Mouse (Mus musculus): ENCODE data around the gene Fbxw7. TPM values are rescaled to one million over a fixed set of nuclear protein-coding genes. Genes with fewer than 3 reads are reported as not detected.
"Not testable (repeated sequence)": the region's sequence is repeated elsewhere in the genome, so short reads cannot be mapped to it uniquely, and the experiment has no call there.

The Fbxw7 gene
- polyA plus RNA-seq, 1 experiment = 6.8 TPM

GRCm38 (mm10) chr3:84860669-84861068 lies 45.6 kb downstream of the Fbxw7 start:
- H3K4me2 ChIP-seq (ENCODE audit: low read depth) = no peak overlapping the region
- H3K4me3 ChIP-seq = no peak overlapping the region
- H3K36me3 ChIP-seq (ENCODE audit: control insufficient read depth, insufficient read depth) = no peaks in the 10 kb centered on the region
- H3K79me2 ChIP-seq (ENCODE audit: control insufficient read depth, insufficient read depth) = peaks cover 20% of the 10 kb centered on the region
- TF ChIP-seq REST (IDR thresholded peaks at IDR 0.05; ENCODE audit: insufficient read depth, insufficient read length) (no peak), CEBPB (IDR thresholded peaks at IDR 0.05; ENCODE audit: insufficient read depth, poor library complexity, severe bottlenecking) (no peak), POLR2AphosphoS2 (IDR thresholded peaks at IDR 0.05; ENCODE audit: insufficient read length, low read depth) (no peak)
- no peak overlapping the region for H3ac ChIP-seq (ENCODE audit: control insufficient read depth, insufficient read length)
- no peaks in the 10 kb centered on the region for H3K27me3 ChIP-seq (ENCODE audit: control insufficient read depth, insufficient read depth, insufficient read length)

GRCm38 (mm10) chr3:84861817-84862216 lies 46.7 kb downstream of the Fbxw7 start:
- H3K27me3 ChIP-seq (ENCODE audit: control insufficient read depth, insufficient read depth, insufficient read length); H3K4me2 ChIP-seq (ENCODE audit: low read depth); H3K4me3 ChIP-seq; H3K36me3 ChIP-seq (ENCODE audit: control insufficient read depth, insufficient read depth); H3ac ChIP-seq (ENCODE audit: control insufficient read depth, insufficient read length): not testable (repeated sequence)
- peaks cover 14% of the 10 kb centered on the region for H3K79me2 ChIP-seq (ENCODE audit: control insufficient read depth, insufficient read depth)

- H3K27me3 ChIP-seq (ENCODE audit: control insufficient read depth, insufficient read depth, insufficient read length) = no peaks in the 10 kb centered on the region
- TF ChIP-seq E2F4 (IDR thresholded peaks at IDR 0.05; ENCODE audit: insufficient read depth) (no peak), REST (IDR thresholded peaks at IDR 0.05; ENCODE audit: insufficient read depth, insufficient read length) (no peak)
- H3ac ChIP-seq (ENCODE audit: control insufficient read depth, insufficient read length) = no peak overlapping the region
- H3K4me2 ChIP-seq (ENCODE audit: low read depth) = no peak overlapping the region
- H3K36me3 ChIP-seq (ENCODE audit: control insufficient read depth, insufficient read depth) = no peaks in the 10 kb centered on the region
- no peak overlapping the region for H3K4me3 ChIP-seq
- peaks cover 8% of the 10 kb centered on the region for H3K79me2 ChIP-seq (ENCODE audit: control insufficient read depth, insufficient read depth)
Observed at GRCm38 (mm10) chr3:84865684-84866083, 50.6 kb downstream of the Fbxw7 start.

GRCm38 (mm10) chr3:84866866-84867265 lies 51.8 kb downstream of the Fbxw7 start:
- Histone ChIP-seq H3ac (ENCODE audit: control insufficient read depth, insufficient read length) (no peak overlapping the region), H3K4me2 (ENCODE audit: low read depth) (no peak overlapping the region), H3K79me2 (ENCODE audit: control insufficient read depth, insufficient read depth) (no peaks in the 10 kb centered on the region), H3K36me3 (ENCODE audit: control insufficient read depth, insufficient read depth) (no peaks in the 10 kb centered on the region), H3K27me3 (ENCODE audit: control insufficient read depth, insufficient read depth, insufficient read length) (no peaks in the 10 kb centered on the region), H3K4me3 (no peak overlapping the region)
- TF ChIP-seq REST (IDR thresholded peaks at IDR 0.05; ENCODE audit: insufficient read depth, insufficient read length) = no peak
- no peak for TF ChIP-seq POLR2AphosphoS2 (IDR thresholded peaks at IDR 0.05; ENCODE audit: insufficient read length, low read depth)
- TF ChIP-seq MYOG (IDR thresholded peaks at IDR 0.05; ENCODE audit: control insufficient read depth in 1 of 3, insufficient read depth in 1 of 3, insufficient read length in 2 of 3, low read depth in 2 of 3) = no peak
- no peak for TF ChIP-seq E2F4 (IDR thresholded peaks at IDR 0.05; ENCODE audit: insufficient read depth)
- no peak for TF ChIP-seq POLR2A (IDR thresholded peaks at IDR 0.05; ENCODE audit: insufficient read length, low read depth)
- no peak for TF ChIP-seq SRF (IDR thresholded peaks at IDR 0.05; ENCODE audit: control insufficient read depth, insufficient read length, low read depth)
- no peak for TF ChIP-seq TCF3 (IDR thresholded peaks at IDR 0.05; ENCODE audit: insufficient read length, low read depth)
- TF ChIP-seq MYOD1 (IDR thresholded peaks at IDR 0.05; ENCODE audit: control insufficient read depth in 1 of 3, insufficient read length in 2 of 3, low read depth in 2 of 3) = no peak
- TF ChIP-seq TCF12 (IDR thresholded peaks at IDR 0.05; ENCODE audit: insufficient read depth, poor library complexity, severe bottlenecking) = no peak
- no peak for TF ChIP-seq USF1 (IDR thresholded peaks at IDR 0.05; ENCODE audit: low read depth)
- TF ChIP-seq MAX (IDR thresholded peaks at IDR 0.05; ENCODE audit: low read depth) = no peak
- TF ChIP-seq CEBPB (IDR thresholded peaks at IDR 0.05; ENCODE audit: insufficient read depth, poor library complexity, severe bottlenecking) = no peak

- TF ChIP-seq TCF12 (IDR thresholded peaks at IDR 0.05; ENCODE audit: insufficient read depth, poor library complexity, severe bottlenecking) (no peak), TCF3 (IDR thresholded peaks at IDR 0.05; ENCODE audit: insufficient read length, low read depth) (no peak), SRF (IDR thresholded peaks at IDR 0.05; ENCODE audit: control insufficient read depth, insufficient read length, low read depth) (no peak), POLR2AphosphoS2 (IDR thresholded peaks at IDR 0.05; ENCODE audit: insufficient read length, low read depth) (no peak), MAX (IDR thresholded peaks at IDR 0.05; ENCODE audit: low read depth) (no peak), CEBPB (IDR thresholded peaks at IDR 0.05; ENCODE audit: insufficient read depth, poor library complexity, severe bottlenecking) (no peak), USF1 (IDR thresholded peaks at IDR 0.05; ENCODE audit: low read depth) (no peak), POLR2A (IDR thresholded peaks at IDR 0.05; ENCODE audit: insufficient read length, low read depth) (no peak), REST (IDR thresholded peaks at IDR 0.05; ENCODE audit: insufficient read depth, insufficient read length) (no peak), MYOD1 (IDR thresholded peaks at IDR 0.05; ENCODE audit: control insufficient read depth in 1 of 3, insufficient read length in 2 of 3, low read depth in 2 of 3) (no peak), E2F4 (IDR thresholded peaks at IDR 0.05; ENCODE audit: insufficient read depth) (no peak), MYOG (IDR thresholded peaks at IDR 0.05; ENCODE audit: control insufficient read depth in 1 of 3, insufficient read depth in 1 of 3, insufficient read length in 2 of 3, low read depth in 2 of 3) (no peak)
- Histone ChIP-seq H3K79me2 (ENCODE audit: control insufficient read depth, insufficient read depth) (no peaks in the 10 kb centered on the region), H3K4me3 (no peak overlapping the region), H3K36me3 (ENCODE audit: control insufficient read depth, insufficient read depth) (no peaks in the 10 kb centered on the region), H3K27me3 (ENCODE audit: control insufficient read depth, insufficient read depth, insufficient read length) (no peaks in the 10 kb centered on the region), H3K4me2 (ENCODE audit: low read depth) (no peak overlapping the region), H3ac (ENCODE audit: control insufficient read depth, insufficient read length) (no peak overlapping the region)
Observed at GRCm38 (mm10) chr3:84867434-84867975, 52.4 kb downstream of the Fbxw7 start.
